Mouse (Mus musculus) embryo, embryonic 11 days (tissue): ENCODE data around the gene Srsf4.

Experiments
- DNase-seq: peaks from one replicate; pipeline ENCODE4 v3.0.0-alpha.2; 2015

Gene Srsf4

DNA sequence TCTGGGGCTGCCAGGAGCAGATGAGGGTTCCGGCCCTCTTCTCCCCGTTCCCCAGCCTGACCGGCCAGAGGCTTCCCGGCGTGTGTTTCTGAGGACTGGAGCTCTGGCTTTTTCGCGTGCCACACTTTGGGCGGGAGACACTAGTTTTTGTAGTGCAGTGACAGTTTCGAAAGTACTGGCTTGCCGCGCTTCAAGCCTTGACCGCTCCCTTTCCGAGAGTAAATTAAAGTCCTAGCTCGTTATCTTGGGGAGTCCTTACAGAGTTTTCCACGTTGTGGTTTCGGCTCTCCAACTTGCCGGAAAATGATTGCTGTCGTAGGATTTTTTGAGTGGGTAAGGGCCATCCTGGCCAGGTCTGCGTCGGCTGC lies 736 bp downstream of the Srsf4 start:
- no peak for DNase-seq

GRCm38 (mm10) chr4:131874567-131874966 lies 1.1 kb downstream of the Srsf4 start:
- peak; percentile 33 for DNase-seq

DNA sequence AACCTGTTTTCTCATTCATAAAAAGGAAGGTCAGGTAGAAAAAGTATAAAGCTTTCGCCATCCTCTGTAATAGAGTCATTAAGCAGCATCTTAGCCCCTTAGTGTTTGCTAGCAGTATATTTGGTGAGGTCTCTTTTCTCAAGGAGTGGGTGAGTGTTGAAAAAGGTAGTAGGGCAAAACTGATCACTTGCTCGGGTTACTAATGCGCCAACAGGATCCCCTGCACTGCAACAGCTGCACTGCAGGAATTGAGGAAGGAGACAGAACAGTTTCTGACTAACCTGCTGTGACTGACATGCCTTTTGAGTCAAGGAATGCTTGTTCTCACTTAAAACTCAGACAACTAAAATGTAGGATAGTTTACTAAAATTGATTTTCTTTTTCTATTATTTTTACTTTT lies 1.8 kb downstream of the Srsf4 start:
- DNase-seq: no peak

GRCm38 (mm10) chr4:131876836-131877235 lies 3.4 kb downstream of the Srsf4 start:
- peak; percentile 6 for DNase-seq

DNA sequence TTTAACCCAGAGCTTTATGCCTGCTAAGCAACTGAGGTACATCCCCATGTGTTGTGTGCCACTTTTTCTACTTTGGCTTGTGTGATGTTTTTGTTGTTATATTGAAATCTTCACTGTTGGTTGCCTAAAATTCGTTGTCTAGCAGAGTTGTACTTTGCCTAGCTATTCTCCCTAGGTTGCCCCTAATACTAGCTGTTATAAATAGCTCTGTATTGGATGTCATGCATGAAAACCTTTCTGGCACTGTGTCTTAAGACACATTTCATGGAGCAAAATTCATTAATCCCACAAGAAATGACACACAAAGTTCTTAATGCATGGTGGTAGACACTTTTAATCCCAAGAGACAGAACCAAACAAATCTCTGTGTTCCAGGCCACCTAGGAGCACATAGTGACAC lies 6.3 kb downstream of the Srsf4 start:
- DNase-seq: no peak

DNA sequence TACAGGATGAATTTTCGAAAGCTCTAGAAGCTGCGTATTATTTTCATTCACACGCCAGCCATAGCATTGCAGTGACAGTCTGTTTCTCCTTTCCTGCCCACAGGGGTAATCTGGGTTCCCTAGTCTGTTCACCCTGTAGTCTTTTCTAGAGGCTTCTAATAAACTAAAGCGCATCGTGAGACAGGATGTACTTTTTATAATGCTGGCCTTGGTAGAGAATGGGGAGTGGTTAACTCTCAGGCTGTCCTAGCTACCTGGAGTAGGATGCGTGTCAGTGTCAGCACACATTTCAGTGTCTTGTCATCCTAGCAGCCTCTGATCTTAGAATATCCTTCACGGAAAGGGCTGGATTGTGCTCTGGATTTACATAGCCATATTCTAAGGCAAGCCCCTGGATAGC lies 7.9 kb downstream of the Srsf4 start:
- no peak for DNase-seq

GRCm38 (mm10) chr4:131883571-131883970 lies 10.2 kb downstream of the Srsf4 start:
- DNase-seq: no peak

- no peak for DNase-seq
These were observed 12.0 kb downstream of the Srsf4 start for GRCm38 (mm10) chr4:131885376-131885775.

DNA sequence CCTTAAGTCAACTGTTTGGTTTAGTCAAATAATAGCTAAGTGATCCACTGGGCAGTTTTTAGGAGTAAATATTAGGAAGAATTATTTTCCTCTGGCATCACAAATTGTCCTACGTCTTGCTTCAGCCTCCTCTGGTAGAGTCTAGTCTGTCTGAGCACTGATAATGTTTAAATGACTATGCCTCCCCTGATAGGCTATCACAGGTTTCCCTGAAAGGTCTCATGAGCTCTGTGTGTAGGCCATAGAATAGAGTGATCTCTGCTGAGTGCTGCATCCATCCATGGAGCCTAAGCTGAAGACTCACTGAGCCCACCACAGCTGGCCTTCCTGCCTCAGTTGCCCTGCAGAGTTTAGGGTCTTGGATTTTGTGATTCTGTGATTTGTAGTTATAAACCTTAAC lies 15.1 kb downstream of the Srsf4 start:
- DNase-seq: no peak

- DNase-seq: no peak
These were observed 17.3 kb downstream of the Srsf4 start for GRCm38 (mm10) chr4:131890692-131891091.

GRCm38 (mm10) chr4:131897109-131897508 lies 23.7 kb downstream of the Srsf4 start:
- no peak for DNase-seq

DNA sequence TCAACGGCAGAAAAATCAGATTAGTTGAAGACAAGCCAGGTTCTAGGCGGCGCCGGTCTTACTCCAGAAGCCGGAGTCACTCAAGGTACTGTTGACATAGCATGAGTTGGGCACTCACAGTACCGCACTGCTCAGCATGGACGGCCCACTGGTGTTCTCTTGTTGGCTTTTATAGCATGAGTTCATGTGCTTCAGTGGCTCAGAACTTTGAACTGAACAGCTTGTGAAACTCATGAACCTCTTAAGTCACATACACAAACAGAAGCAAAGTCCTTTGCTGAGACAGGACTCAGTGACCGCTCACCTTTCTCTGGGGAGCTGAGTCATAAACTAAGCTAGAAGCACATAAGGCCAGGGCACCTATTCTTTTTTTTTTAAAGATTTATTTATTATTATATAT lies 24.4 kb downstream of the Srsf4 start:
- no peak for DNase-seq

DNA sequence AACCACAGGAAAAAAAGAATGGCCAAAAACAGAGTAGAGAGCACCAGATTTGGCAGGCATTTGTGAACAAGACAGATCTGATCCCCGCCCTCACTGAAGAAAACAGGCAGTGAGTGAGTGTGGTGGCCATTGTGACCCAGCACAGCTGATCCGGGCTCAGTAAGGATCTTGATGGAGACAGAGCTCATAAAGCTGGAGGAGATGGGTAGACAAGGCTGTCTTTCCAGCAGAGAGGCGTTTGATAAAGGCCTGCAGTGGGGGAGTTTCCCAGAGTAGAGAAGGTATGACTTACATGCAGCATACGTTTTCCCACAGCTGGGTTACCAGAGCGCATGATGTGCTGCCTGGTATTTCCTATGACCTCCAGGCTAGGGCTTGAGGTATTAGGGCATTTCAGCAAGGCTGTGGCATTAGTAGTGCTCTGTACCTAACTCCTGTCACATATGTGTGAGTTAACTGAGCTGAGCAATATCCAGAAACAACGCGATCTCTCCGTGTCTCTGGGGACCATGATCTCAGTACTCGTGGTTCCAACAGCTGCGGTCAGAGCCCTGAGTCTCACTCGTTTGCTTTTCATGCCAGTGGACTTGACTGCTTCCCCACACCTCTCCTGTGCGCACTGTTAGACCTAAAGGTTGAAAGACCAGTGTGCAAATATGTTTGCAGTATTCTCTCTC lies 25.2 kb downstream of the Srsf4 start:
- DNase-seq: no peak

- DNase-seq: no peak
These were observed 25.8 kb downstream of the Srsf4 start for GRCm38 (mm10) chr4:131899180-131899554.

DNA sequence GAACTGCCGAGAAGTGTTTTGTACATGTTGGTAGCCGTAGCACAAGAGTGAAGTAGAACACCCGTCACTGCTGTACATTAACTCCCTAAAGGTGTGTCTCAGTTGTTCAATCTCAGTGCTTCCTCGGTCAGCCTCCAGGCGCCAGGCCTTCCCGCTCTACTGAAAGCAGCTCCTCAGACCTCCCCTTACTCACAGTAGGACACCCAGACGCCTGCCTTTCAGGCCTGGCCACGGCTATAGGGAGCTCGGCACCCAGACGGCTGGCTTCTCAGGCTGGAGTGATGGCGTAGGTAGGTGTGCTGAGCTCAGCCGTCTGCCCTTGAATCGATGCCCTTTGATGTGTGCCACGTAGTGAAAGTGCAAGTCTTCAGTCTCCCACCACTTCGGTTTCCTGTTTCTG lies 27.7 kb downstream of the Srsf4 start:
- DNase-seq: no peak

DNA sequence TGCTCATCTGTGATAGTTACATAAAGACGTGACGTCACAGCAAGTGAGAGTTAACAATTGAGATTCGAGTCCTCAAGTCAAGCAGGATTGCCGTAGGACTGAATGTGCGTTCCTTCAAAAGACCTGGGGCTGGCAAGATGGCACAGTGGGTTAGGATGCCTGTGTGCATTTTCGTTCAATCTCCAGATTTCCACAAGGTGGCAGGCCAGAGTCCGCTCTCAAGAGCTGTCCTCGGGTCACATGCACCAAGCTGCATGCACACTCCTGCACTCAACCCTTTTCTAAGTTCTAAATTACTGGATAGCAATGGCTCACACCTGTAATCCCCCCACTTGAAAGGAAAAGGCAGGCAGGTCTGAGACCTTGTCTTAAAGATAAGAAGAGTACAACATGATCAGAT lies 31.1 kb downstream of the Srsf4 start:
- DNase-seq: peak; percentile 64

DNA sequence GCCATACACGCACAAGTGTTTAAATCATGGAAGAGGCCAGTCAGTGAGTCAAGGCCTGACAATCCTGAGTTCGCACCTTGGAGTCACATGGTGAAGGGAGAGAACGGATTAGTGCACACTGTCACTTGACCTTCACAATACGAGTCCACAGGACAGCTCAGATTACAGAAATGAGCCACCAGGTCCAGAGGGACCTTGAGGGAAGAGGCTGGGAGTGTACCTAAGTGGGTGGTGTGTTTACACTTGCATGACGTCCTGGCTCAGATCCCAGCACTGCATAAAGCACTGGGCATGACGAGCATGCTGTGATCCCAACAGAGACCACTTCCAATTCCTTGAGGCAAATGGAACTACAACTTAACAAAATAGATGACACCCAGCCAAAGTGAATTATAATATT lies 33.0 kb downstream of the Srsf4 start:
- no peak for DNase-seq

- DNase-seq: no peak
These were observed 34.5 kb downstream of the Srsf4 start for GRCm38 (mm10) chr4:131907912-131908311.

GRCm38 (mm10) chr4:131910237-131910994 lies 37.0 kb downstream of the Srsf4 start:
- DNase-seq: peak; percentile 72

DNA sequence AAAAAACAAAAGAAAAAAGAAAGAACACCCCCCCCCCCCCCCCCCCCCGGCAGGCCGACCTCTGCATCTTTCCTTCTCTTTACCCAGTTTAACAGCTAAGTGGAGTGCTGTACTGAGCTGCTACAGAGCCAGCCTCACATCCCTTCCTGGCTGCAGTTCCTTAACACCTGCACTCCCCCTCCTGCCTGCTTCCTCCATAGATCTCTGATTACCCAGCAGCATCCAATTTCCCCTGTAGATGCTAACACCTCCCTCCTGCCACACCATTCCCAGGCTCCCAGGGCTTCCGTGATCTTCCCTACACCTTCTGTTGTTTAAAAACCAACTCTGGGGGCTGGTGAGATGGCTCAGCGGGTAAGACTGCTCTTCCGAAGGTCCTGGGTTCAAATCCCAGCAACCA lies 38.1 kb downstream of the Srsf4 start:
- no peak for DNase-seq

DNA sequence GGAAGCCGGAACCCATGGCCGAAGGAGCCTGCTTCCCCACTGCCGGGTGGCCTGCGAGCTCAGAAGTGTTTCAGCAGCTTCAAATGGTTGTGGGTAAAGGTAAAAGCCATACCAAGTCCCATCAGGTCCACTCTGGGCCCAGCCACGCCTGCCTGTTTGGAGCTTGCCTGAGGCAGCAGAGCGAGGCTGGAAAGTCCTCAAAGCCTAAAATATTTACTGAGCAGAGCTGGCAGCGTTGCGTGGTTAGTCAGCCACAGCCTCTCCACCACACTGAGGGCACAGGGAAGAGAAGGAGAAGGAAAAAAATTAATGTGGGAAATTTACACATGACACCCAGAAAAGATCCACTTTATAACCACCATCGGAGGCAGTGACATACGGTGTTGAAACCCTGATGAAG lies 40.1 kb downstream of the Srsf4 start:
- no peak for DNase-seq

DNA sequence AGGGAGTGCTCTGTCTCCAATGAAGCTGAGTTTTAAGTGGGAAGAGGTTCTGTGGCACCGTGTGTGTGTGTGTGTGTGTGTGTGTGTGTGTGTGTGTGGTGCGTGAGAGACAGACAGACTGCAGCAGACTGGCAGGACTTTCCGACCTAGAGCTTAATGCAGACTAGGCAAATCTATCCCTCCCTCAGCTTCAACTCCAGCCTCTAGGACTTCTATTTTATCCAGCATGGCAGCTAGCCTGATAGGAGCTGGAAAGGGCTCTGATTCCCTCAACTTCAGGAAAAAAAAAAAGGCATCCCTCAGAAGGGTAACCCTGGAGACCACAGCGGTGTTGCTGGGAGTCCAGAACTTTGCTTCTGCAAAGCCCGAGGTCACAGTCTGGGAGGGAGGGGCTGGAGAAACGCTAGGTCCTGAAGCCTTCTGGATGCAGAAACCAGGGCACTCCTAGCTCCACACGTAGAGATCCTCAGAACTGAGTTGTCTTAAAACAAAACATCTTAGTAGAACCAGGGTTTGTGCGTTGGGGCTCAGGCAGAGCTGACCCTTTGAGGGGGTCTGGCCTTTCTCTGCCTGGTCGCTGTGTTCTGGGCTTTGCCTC lies 40.7 kb downstream of the Srsf4 start:
- DNase-seq: peak; percentile 53

DNA sequence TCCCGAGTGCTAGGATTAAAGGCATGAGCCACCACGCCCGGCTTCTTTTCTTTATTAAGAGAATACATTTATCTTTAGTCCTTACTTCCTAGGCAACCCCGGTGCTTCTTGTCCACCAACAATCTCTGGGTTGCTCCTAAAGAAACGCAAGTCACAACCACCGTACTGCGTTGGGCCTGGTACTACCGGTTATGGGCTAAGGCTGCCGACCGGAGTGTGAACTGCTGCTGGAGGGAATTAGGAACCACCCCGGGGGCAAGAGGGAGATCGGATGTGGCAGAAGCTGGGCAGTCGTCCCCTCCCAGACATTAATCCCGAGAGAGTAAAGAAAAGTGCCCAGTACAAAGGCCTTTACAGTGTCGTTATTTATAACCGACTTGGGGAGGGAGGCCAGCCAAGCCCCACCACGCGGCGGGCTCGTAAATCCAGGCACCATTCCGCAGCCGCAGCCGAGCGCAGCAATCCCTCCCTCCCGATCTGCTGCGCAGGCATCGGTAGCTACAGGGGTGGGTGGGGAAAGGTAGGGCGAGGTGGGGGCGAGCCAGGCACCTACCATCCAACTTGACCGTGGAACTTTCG lies 41.6 kb downstream of the Srsf4 start:
- peak; percentile 77 for DNase-seq

DNA sequence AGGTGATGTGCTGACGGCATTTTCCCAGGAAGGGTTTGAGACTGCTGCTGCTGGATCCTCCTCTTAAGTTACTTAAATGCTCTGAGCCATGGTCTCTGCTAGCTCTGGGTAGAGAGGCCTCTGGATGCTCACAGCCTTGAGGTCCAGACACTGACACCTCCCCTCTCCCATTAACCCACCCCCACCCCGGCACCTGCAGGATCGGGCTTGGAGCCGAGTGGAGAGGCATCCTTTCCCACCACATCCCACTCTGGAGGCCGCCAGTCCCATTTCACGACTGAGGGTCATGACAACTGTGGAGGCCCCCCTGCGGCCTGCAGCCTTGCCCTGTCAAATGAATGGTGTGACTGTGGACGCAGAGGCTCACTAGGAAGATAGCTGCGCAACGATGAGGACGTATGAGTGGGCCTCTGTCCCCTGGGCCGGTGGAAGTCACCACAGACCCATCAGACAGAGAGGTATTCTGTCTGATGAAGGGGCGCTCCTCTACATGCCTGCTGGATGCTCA lies 42.5 kb downstream of the Srsf4 start:
- DNase-seq: peak; percentile 32
